Mouse (Mus musculus): Measurements from ENCODE around the gene B3galt5. TPM values are rescaled to one million over a fixed set of nuclear protein-coding genes. Genes with fewer than 3 reads are reported as not detected.

The B3galt5 gene
- polyA plus RNA-seq, 1 experiment from 2014 or later: 0.41 TPM

- Histone ChIP-seq H3K9ac (ENCODE audit: low read length) (no peak overlapping the region), H3K27ac (ENCODE audit: low read depth, low read length) (no peak overlapping the region), H3K4me3 (ENCODE audit: low read depth, low read length) (no peak overlapping the region), H3K4me2 (ENCODE audit: low read depth) (no peak overlapping the region), H3K4me1 (ENCODE audit: control insufficient read depth, insufficient read depth, low read length) (0 out of 2 replicates have a peak, but pooled peaks cover 3% of the 10 kb centered on the region), H3K27me3 (ENCODE audit: control insufficient read depth, insufficient read depth, low read length) (no peaks in the 10 kb centered on the region), H3K36me3 (ENCODE audit: control insufficient read depth, insufficient read depth, low read length) (no peaks in the 10 kb centered on the region), H3K9me3 (ENCODE audit: control insufficient read depth, low read length) (no peaks in the 10 kb centered on the region)
- DNase-seq (ENCODE audit: low spot score) (no peak), ATAC-seq (ENCODE audit: insufficient read depth, low FRiP score, low TSS enrichment) (no peak)
- 85% methylated on average over 7 of the region's 8 CpGs for WGBS
Observed at GRCm38 (mm10) chr16:96231974-96232373, 3.6 kb upstream of the B3galt5 start.

GRCm38 (mm10) chr16:96233996-96234395, 1.6 kb upstream of the B3galt5 start:
- H3K4me3 ChIP-seq (ENCODE audit: low read depth, low read length): no peak overlapping the region
- 0 out of 2 replicates have a peak, but pooled peaks cover 3% of the 10 kb centered on the region for H3K4me1 ChIP-seq (ENCODE audit: control insufficient read depth, insufficient read depth, low read length)
- H3K27ac ChIP-seq (ENCODE audit: low read depth, low read length): no peak overlapping the region
- no peak overlapping the region for H3K4me2 ChIP-seq (ENCODE audit: low read depth)
- H3K9me3 ChIP-seq (ENCODE audit: control insufficient read depth, low read length): no peaks in the 10 kb centered on the region
- DNase-seq (ENCODE audit: low spot score) (no peak), ATAC-seq (ENCODE audit: insufficient read depth, low FRiP score, low TSS enrichment) (no peak)
- H3K9ac ChIP-seq (ENCODE audit: low read length): no peak overlapping the region
- H3K27me3 ChIP-seq (ENCODE audit: control insufficient read depth, insufficient read depth, low read length): no peaks in the 10 kb centered on the region
- H3K36me3 ChIP-seq (ENCODE audit: control insufficient read depth, insufficient read depth, low read length): no peaks in the 10 kb centered on the region
- WGBS: 87% methylated on average over 8 of the region's 8 CpGs

- Histone ChIP-seq H3K27me3 (ENCODE audit: control insufficient read depth, insufficient read depth, low read length) (no peaks in the 10 kb centered on the region), H3K9me3 (ENCODE audit: control insufficient read depth, low read length) (no peaks in the 10 kb centered on the region), H3K27ac (ENCODE audit: low read depth, low read length) (no peak overlapping the region), H3K4me3 (ENCODE audit: low read depth, low read length) (no peak overlapping the region), H3K4me1 (ENCODE audit: control insufficient read depth, insufficient read depth, low read length) (no peaks in the 10 kb centered on the region), H3K4me2 (ENCODE audit: low read depth) (no peak overlapping the region), H3K36me3 (ENCODE audit: control insufficient read depth, insufficient read depth, low read length) (no peaks in the 10 kb centered on the region), H3K9ac (ENCODE audit: low read length) (no peak overlapping the region)
- 87% methylated on average over 6 of the region's 6 CpGs for WGBS
- no peak for ATAC-seq (ENCODE audit: insufficient read depth, low FRiP score, low TSS enrichment)
- DNase-seq (ENCODE audit: low spot score): no peak
Observed at GRCm38 (mm10) chr16:96244496-96244895, 8.9 kb downstream of the B3galt5 start.

GRCm38 (mm10) chr16:96249635-96250034, 14.0 kb downstream of the B3galt5 start:
- no peaks in the 10 kb centered on the region for H3K36me3 ChIP-seq (ENCODE audit: control insufficient read depth, insufficient read depth, low read length)
- DNase-seq (ENCODE audit: low spot score) (no peak), ATAC-seq (ENCODE audit: insufficient read depth, low FRiP score, low TSS enrichment) (no peak)
- no peaks in the 10 kb centered on the region for H3K27me3 ChIP-seq (ENCODE audit: control insufficient read depth, insufficient read depth, low read length)
- no peak overlapping the region for H3K27ac ChIP-seq (ENCODE audit: low read depth, low read length)
- H3K4me3 ChIP-seq (ENCODE audit: low read depth, low read length): no peak overlapping the region
- no peak overlapping the region for H3K4me2 ChIP-seq (ENCODE audit: low read depth)
- no peaks in the 10 kb centered on the region for H3K4me1 ChIP-seq (ENCODE audit: control insufficient read depth, insufficient read depth, low read length)
- H3K9ac ChIP-seq (ENCODE audit: low read length): no peak overlapping the region
- 84% methylated on average over 7 of the region's 7 CpGs for WGBS
- H3K9me3 ChIP-seq (ENCODE audit: control insufficient read depth, low read length): no peaks in the 10 kb centered on the region

- Histone ChIP-seq H3K36me3 (ENCODE audit: control insufficient read depth, insufficient read depth, low read length) (no peaks in the 10 kb centered on the region), H3K4me1 (ENCODE audit: control insufficient read depth, insufficient read depth, low read length) (no peaks in the 10 kb centered on the region), H3K4me2 (ENCODE audit: low read depth) (no peak overlapping the region), H3K27ac (ENCODE audit: low read depth, low read length) (no peak overlapping the region), H3K4me3 (ENCODE audit: low read depth, low read length) (no peak overlapping the region), H3K9ac (ENCODE audit: low read length) (no peak overlapping the region), H3K27me3 (ENCODE audit: control insufficient read depth, insufficient read depth, low read length) (no peaks in the 10 kb centered on the region), H3K9me3 (ENCODE audit: control insufficient read depth, low read length) (no peaks in the 10 kb centered on the region)
- WGBS: 89% methylated on average over 1 of the region's 1 CpGs
- DNase-seq (ENCODE audit: low spot score) (no peak), ATAC-seq (ENCODE audit: insufficient read depth, low FRiP score, low TSS enrichment) (no peak)
Observed at GRCm38 (mm10) chr16:96252146-96252545, 16.5 kb downstream of the B3galt5 start.

- no peak for ATAC-seq (ENCODE audit: insufficient read depth, low FRiP score, low TSS enrichment)
- Histone ChIP-seq H3K4me3 (ENCODE audit: low read depth, low read length) (no peak overlapping the region), H3K4me1 (ENCODE audit: control insufficient read depth, insufficient read depth, low read length) (no peaks in the 10 kb centered on the region), H3K9me3 (ENCODE audit: control insufficient read depth, low read length) (no peaks in the 10 kb centered on the region), H3K4me2 (ENCODE audit: low read depth) (no peak overlapping the region), H3K36me3 (ENCODE audit: control insufficient read depth, insufficient read depth, low read length) (no peaks in the 10 kb centered on the region), H3K27ac (ENCODE audit: low read depth, low read length) (no peak overlapping the region), H3K9ac (ENCODE audit: low read length) (no peak overlapping the region), H3K27me3 (ENCODE audit: control insufficient read depth, insufficient read depth, low read length) (no peaks in the 10 kb centered on the region)
- no peak for DNase-seq (ENCODE audit: low spot score)
- 88% methylated on average over 8 of the region's 8 CpGs for WGBS
Observed at GRCm38 (mm10) chr16:96258429-96258828, 22.8 kb downstream of the B3galt5 start.

- Histone ChIP-seq H3K27ac (ENCODE audit: low read depth, low read length) (no peak overlapping the region), H3K4me1 (ENCODE audit: control insufficient read depth, insufficient read depth, low read length) (no peaks in the 10 kb centered on the region), H3K9ac (ENCODE audit: low read length) (no peak overlapping the region), H3K9me3 (ENCODE audit: control insufficient read depth, low read length) (no peaks in the 10 kb centered on the region), H3K4me2 (ENCODE audit: low read depth) (no peak overlapping the region), H3K27me3 (ENCODE audit: control insufficient read depth, insufficient read depth, low read length) (no peaks in the 10 kb centered on the region), H3K4me3 (ENCODE audit: low read depth, low read length) (no peak overlapping the region), H3K36me3 (ENCODE audit: control insufficient read depth, insufficient read depth, low read length) (no peaks in the 10 kb centered on the region)
- WGBS: 78% methylated on average over 2 of the region's 2 CpGs
- DNase-seq (ENCODE audit: low spot score) (no peak), ATAC-seq (ENCODE audit: insufficient read depth, low FRiP score, low TSS enrichment) (no peak)
Observed at GRCm38 (mm10) chr16:96271736-96272135, 36.1 kb downstream of the B3galt5 start.

GRCm38 (mm10) chr16:96272929-96273619, 37.5 kb downstream of the B3galt5 start:
- no peak for DNase-seq (ENCODE audit: low spot score)
- ATAC-seq (ENCODE audit: insufficient read depth, low FRiP score, low TSS enrichment): no peak
- no peaks in the 10 kb centered on the region for H3K27me3 ChIP-seq (ENCODE audit: control insufficient read depth, insufficient read depth, low read length)
- WGBS: 66% methylated on average over 14 of the region's 14 CpGs
- H3K9ac ChIP-seq (ENCODE audit: low read length): no peak overlapping the region
- H3K36me3 ChIP-seq (ENCODE audit: control insufficient read depth, insufficient read depth, low read length): no peaks in the 10 kb centered on the region
- H3K27ac ChIP-seq (ENCODE audit: low read depth, low read length): no peak overlapping the region
- no peaks in the 10 kb centered on the region for H3K4me1 ChIP-seq (ENCODE audit: control insufficient read depth, insufficient read depth, low read length)
- no peak overlapping the region for H3K4me3 ChIP-seq (ENCODE audit: low read depth, low read length)
- no peak overlapping the region for H3K4me2 ChIP-seq (ENCODE audit: low read depth)
- H3K9me3 ChIP-seq (ENCODE audit: control insufficient read depth, low read length): no peaks in the 10 kb centered on the region

GRCm38 (mm10) chr16:96276596-96276995, 41.0 kb downstream of the B3galt5 start:
- no peak overlapping the region for H3K4me3 ChIP-seq (ENCODE audit: low read depth, low read length)
- H3K27ac ChIP-seq (ENCODE audit: low read depth, low read length): no peak overlapping the region
- no peaks in the 10 kb centered on the region for H3K36me3 ChIP-seq (ENCODE audit: control insufficient read depth, insufficient read depth, low read length)
- H3K9ac ChIP-seq (ENCODE audit: low read length): no peak overlapping the region
- WGBS: 84% methylated on average over 3 of the region's 3 CpGs
- H3K9me3 ChIP-seq (ENCODE audit: control insufficient read depth, low read length): no peaks in the 10 kb centered on the region
- no peak for ATAC-seq (ENCODE audit: insufficient read depth, low FRiP score, low TSS enrichment)
- no peak overlapping the region for H3K4me2 ChIP-seq (ENCODE audit: low read depth)
- no peak for DNase-seq (ENCODE audit: low spot score)
- peaks cover 13% of the 10 kb centered on the region for H3K4me1 ChIP-seq (ENCODE audit: control insufficient read depth, insufficient read depth, low read length)
- H3K27me3 ChIP-seq (ENCODE audit: control insufficient read depth, insufficient read depth, low read length): peaks cover 6% of the 10 kb centered on the region; the same call in 1 of the 2 replicates
